Mouse (Mus musculus) midbrain, embryonic 14.5 days (tissue): Measurements from ENCODE around the gene Pgm5. TPM values are rescaled to one million over a fixed set of nuclear protein-coding genes. Genes with fewer than 3 reads are reported as not detected.
A peak's percentile ranks its signal among the peaks of the same experiment; 100 is the strongest.
"Not testable (repeated sequence)": the region's sequence is repeated elsewhere in the genome, so short reads cannot be mapped to it uniquely, and the experiment has no call there.

Experiments
- ATAC-seq: fragments of 200-750 bp; cut with Nextera tagmentation; 2 replicates; pipeline ENCODE4 v1.8.0; 2017; ENCODE audit warnings: moderate number of reproducible peaks, moderate library complexity; ENCODE audit not compliant: low FRiP score, low TSS enrichment
- DNase-seq: peaks from one replicate; pipeline ENCODE4 v3.0.0-alpha.2; 2015
- H3K27ac ChIP-seq: fragments of 300-500 bp; sonication (generic); replicated peaks from 2 replicates; pipeline ENCODE4 v1.5.1; 2014; ENCODE audit warnings: mild to moderate bottlenecking, low read depth, low read length, moderate library complexity
- H3K27me3 ChIP-seq: fragments of 300-500 bp; sonication (generic); 2 replicates; pipeline ENCODE4 v1.6.1; 2014; ENCODE audit warnings: low read length, control low read depth, mixed read lengths; ENCODE audit not compliant: control insufficient read depth, insufficient read depth
- H3K36me3 ChIP-seq: fragments of 300-500 bp; sonication (generic); 2 replicates; pipeline ENCODE4 v1.6.1; 2014; ENCODE audit warnings: low read length, control low read depth; ENCODE audit not compliant: control insufficient read depth, insufficient read depth
- H3K4me1 ChIP-seq: fragments of 300-500 bp; sonication (generic); 2 replicates; pipeline ENCODE4 v1.6.1; 2014; ENCODE audit warnings: mild to moderate bottlenecking, antibody characterized with exemption, low read length, control low read depth; ENCODE audit not compliant: control insufficient read depth, insufficient read depth
- H3K4me2 ChIP-seq: fragments of 300-500 bp; sonication (generic); 2 replicates; pipeline ENCODE4 v1.6.1; 2014; ENCODE audit warnings: mild to moderate bottlenecking, low read length, moderate library complexity
- H3K4me3 ChIP-seq: fragments of 300-500 bp; sonication (generic); replicated peaks from 2 replicates; pipeline ENCODE4 v1.5.1; 2014; ENCODE audit warnings: low read depth, low read length
- H3K9ac ChIP-seq: fragments of 300-500 bp; sonication (generic); replicated peaks from 2 replicates; pipeline ENCODE4 v1.6.1; 2014; ENCODE audit warnings: mild to moderate bottlenecking, low read length, moderate library complexity
- H3K9me3 ChIP-seq: fragments of 300-500 bp; sonication (generic); 2 replicates; pipeline ENCODE4 v1.6.1; 2016; ENCODE audit warnings: low read length, control low read depth, mixed read lengths; ENCODE audit not compliant: control insufficient read depth
- WGBS: fragments of 180-500 bp; shearing (Covaris S2); extraction: QIAGEN DNeasy Blood & Tissue Kit; methylation state at CpG from one replicate; pipeline ENCODE4 v1.1.7; 2014; 5-methylcytosine and 5-hydroxymethylcytosine counted together
- polyA plus RNA-seq: library from polyadenylated mRNA; unstranded; fragments of >200 nt; fragmentation: Nextera tagmentation; extraction: Ambion mirVana; gene quantifications from 2 replicates; pipeline ENCODE4 v1.2.1, GENCODE M21; 2014

The Pgm5 gene
- polyA plus RNA-seq, 1 experiment from 2014 or later: 0.91 TPM

DNA sequence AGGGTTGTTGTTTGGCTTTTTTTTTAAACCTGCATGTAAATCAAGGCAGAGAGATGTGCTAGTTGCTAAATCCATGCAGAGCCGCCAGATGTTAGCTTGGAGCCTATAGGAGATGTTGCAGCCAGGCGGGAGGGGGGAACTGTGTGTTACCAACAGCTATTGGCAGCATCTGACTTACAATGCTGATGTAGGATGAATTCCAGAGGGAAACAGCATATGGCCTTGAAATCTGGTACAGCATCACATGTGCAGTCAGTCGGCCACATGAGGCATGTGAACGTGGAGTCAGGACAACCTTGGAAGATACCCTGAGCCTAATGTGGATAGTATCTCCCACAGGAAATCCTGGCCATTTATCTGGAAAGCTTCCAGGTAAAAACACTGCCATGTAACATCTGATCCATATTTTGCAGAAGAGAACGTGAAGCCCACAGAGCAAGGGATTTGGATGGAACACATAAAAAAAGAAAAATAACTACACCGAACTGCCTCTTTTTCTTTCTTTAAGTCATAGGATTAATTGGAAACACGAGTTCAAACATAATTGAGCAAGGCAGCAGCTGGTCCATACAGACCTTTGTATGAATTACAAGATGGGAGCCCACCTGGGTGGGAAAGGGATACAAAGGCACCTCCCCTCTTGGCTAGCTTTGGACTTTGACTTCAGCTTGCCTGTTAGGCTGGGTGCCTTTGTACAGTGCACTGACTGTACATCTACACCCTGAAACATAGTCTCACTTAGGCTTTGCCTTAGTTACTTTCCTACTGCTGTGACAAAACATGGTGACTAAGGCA lies 145.2 kb downstream of the Pgm5 start:
- WGBS: 88% methylated on average over 7 of the region's 7 CpGs
- DNase-seq (peak; percentile 20), ATAC-seq (no peak)
- Histone ChIP-seq H3K9ac (no peak overlapping the region), H3K4me1 (no peaks in the 10 kb centered on the region), H3K4me3 (no peak overlapping the region), H3K36me3 (no peaks in the 10 kb centered on the region), H3K9me3 (no peaks in the 10 kb centered on the region), H3K27me3 (no peaks in the 10 kb centered on the region), H3K27ac (no peak overlapping the region), H3K4me2 (no peak overlapping the region)

DNA sequence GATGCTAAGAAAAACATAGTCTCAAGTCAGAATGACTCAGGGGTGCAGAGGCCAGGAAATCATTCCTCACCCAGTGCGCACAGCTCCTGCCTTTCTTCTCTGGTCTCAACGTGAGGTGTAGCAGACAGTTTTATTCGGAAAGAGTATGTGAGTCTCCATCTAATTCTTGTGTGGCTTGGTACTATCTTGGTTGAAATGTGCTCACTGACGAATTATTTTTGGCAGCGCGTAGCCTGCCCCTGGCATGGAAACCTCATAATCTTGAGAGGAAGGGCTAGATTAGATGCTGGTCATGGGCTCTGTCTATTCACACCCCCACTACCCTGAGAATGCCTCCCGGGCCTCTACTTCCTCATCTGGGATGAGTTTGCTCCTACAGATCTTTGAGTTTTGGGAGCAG lies 153.6 kb downstream of the Pgm5 start:
- WGBS: 92% methylated on average over 7 of the region's 7 CpGs
- DNase-seq: no peak
- H3K4me1 ChIP-seq: no peaks in the 10 kb centered on the region
- H3K27me3 ChIP-seq: no peaks in the 10 kb centered on the region
- no peaks in the 10 kb centered on the region for H3K36me3 ChIP-seq
- H3K27ac ChIP-seq: no peak overlapping the region
- H3K9me3 ChIP-seq: no peaks in the 10 kb centered on the region
- H3K9ac ChIP-seq: no peak overlapping the region
- H3K4me2 ChIP-seq: no peak overlapping the region
- ATAC-seq: no peak
- H3K4me3 ChIP-seq: no peak overlapping the region

GRCm38 (mm10) chr19:24707071-24707906 lies 154.4 kb downstream of the Pgm5 start:
- Histone ChIP-seq H3K4me1 (no peaks in the 10 kb centered on the region), H3K27me3 (no peaks in the 10 kb centered on the region), H3K9me3 (no peaks in the 10 kb centered on the region), H3K4me3 (no peak overlapping the region), H3K36me3 (no peaks in the 10 kb centered on the region), H3K4me2 (no peak overlapping the region), H3K27ac (no peak overlapping the region), H3K9ac (no peak overlapping the region)
- ATAC-seq: no peak
- DNase-seq: no peak
- WGBS: 85% methylated on average over 7 of the region's 7 CpGs

DNA sequence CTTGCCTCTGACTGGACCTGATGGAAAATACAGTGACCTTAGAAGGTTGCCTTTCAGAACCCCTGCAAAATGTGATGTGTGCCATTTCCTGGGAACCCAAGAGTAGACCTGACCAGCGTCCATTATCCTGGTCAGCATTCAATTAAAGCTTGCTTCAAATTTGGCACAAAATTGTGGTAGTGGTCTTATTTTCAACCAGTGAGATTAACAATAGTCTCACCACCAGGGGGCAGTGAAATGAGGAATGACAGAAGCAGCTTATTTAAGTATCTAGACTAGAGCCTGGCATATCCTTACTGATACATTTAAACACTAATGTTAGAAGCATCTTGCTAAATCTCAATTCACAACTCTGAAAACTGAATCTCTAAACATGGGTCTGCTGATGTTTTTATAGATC lies 156.3 kb downstream of the Pgm5 start:
- DNase-seq (peak; percentile 87), ATAC-seq (no peak)
- no peak overlapping the region for H3K4me2 ChIP-seq
- H3K27me3 ChIP-seq: no peaks in the 10 kb centered on the region
- no peak overlapping the region for H3K4me3 ChIP-seq
- H3K9me3 ChIP-seq: no peaks in the 10 kb centered on the region
- H3K27ac ChIP-seq: no peak overlapping the region
- H3K4me1 ChIP-seq: no peaks in the 10 kb centered on the region
- WGBS: 69% methylated on average over 1 of the region's 1 CpGs
- H3K9ac ChIP-seq: no peak overlapping the region
- H3K36me3 ChIP-seq: no peaks in the 10 kb centered on the region

- Histone ChIP-seq H3K4me2 (no peak overlapping the region), H3K9ac (no peak overlapping the region), H3K9me3 (no peaks in the 10 kb centered on the region), H3K4me1 (no peaks in the 10 kb centered on the region), H3K4me3 (no peak overlapping the region), H3K36me3 (no peaks in the 10 kb centered on the region), H3K27ac (no peak overlapping the region), H3K27me3 (no peaks in the 10 kb centered on the region)
- 83% methylated on average over 2 of the region's 2 CpGs for WGBS
- no peak for ATAC-seq
- no peak for DNase-seq
These were observed 157.3 kb downstream of the Pgm5 start for GRCm38 (mm10) chr19:24704326-24704725.

GRCm38 (mm10) chr19:24703680-24704079 lies 158.0 kb downstream of the Pgm5 start:
- Histone ChIP-seq H3K4me1 (no peaks in the 10 kb centered on the region), H3K9ac (no peak overlapping the region), H3K27me3 (no peaks in the 10 kb centered on the region), H3K4me2 (no peak overlapping the region), H3K27ac (no peak overlapping the region), H3K9me3 (no peaks in the 10 kb centered on the region), H3K4me3 (no peak overlapping the region), H3K36me3 (no peaks in the 10 kb centered on the region)
- DNase-seq: no peak
- no peak for ATAC-seq
- 81% methylated on average over 8 of the region's 8 CpGs for WGBS

- H3K27ac ChIP-seq, H3K4me2 ChIP-seq, H3K9me3 ChIP-seq, H3K4me3 ChIP-seq, H3K9ac ChIP-seq, H3K4me1 ChIP-seq, H3K36me3 ChIP-seq, H3K27me3 ChIP-seq, ATAC-seq: not testable (repeated sequence)
- peak; percentile 31 for DNase-seq
- WGBS: 64% methylated on average over 1 of the region's 1 CpGs
These were observed 158.5 kb downstream of the Pgm5 start for GRCm38 (mm10) chr19:24703168-24703567.

GRCm38 (mm10) chr19:24701716-24702115 lies 159.9 kb downstream of the Pgm5 start:
- no peak for DNase-seq
- H3K36me3 ChIP-seq: no peaks in the 10 kb centered on the region

More at GRCm38 (mm10) chr19:24701716-24702115, 159.9 kb downstream of the Pgm5 start:
- WGBS: 74% methylated on average over 8 of the region's 8 CpGs
- no peak overlapping the region for H3K27ac ChIP-seq
- no peak overlapping the region for H3K4me3 ChIP-seq
- H3K9ac ChIP-seq: no peak overlapping the region
- H3K4me1 ChIP-seq: no peaks in the 10 kb centered on the region
- H3K9me3 ChIP-seq: no peaks in the 10 kb centered on the region
- ATAC-seq: no peak
- no peak overlapping the region for H3K4me2 ChIP-seq
- H3K27me3 ChIP-seq: no peaks in the 10 kb centered on the region
